Mouse (Mus musculus) heart, postnatal 4 days (tissue): ENCODE measurements at regions not wholly inside any gene's neighbourhood (a gene's known extent, or its start where the extent isn't known, plus 50 kb on each side); places are given as distances from the start of the nearest gene placed in this dataset.

ENCODE experiments used
- DNase-seq: peaks from one replicate; pipeline ENCODE4 v3.0.0; 2021

DNA sequence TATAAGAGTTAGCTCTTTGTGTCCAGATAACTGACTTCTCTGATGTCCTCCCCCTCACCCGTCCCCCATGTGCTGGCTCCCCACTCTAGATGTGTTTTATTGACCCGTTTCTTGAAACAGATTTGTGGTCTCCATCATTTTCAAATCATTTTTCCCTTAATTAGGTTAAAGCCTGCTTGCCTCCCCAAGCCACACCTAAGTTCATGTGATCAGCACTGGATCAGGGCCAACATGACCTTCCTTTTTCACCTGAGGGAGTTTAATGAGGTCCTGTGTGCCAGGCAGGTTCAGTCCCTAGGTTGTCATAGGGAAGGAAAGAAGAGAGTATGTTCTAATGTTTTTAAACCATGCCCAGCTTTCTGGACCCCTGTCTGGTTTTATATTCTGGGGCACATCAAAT, 390.9 kb upstream of the Slc35b3 start:
- DNase-seq = no peak

GRCm38 (mm10) chr13:39350668-39351067, 390.0 kb upstream of the Slc35b3 start:
- no peak for DNase-seq

GRCm38 (mm10) chr13:39347761-39348160, 387.1 kb upstream of the Slc35b3 start:
- no peak for DNase-seq

- DNase-seq = no peak
These were observed 374.2 kb upstream of the Slc35b3 start for GRCm38 (mm10) chr13:39334874-39335273.

- DNase-seq = no peak
These were observed 369.1 kb upstream of the Slc35b3 start for GRCm38 (mm10) chr13:39329794-39330193.

- DNase-seq = no peak
These were observed 365.5 kb upstream of the Slc35b3 start for GRCm38 (mm10) chr13:39326176-39326575.

GRCm38 (mm10) chr13:39321111-39321510, 360.4 kb upstream of the Slc35b3 start:
- no peak for DNase-seq

DNA sequence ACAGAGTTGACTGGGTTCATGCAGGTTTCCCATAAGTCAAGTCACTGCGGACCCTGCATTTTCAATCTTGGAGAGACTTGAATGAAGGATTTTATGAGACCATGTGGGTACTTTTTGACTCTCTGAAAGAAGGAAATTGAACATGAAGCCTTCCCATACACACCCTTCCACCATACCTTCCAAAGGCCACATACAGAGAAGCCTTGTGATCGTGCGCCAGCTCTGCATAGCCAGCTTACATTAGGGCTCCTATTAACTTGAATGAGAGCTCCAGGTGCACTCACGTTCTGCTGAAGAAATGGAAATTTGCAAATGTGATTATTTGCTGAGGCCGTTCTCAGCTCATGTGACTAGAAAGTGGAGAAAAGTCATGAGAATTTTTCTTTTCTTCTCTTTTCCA, 349.1 kb upstream of the Slc35b3 start:
- DNase-seq = no peak

- peak; percentile 50 for DNase-seq
These were observed 347.2 kb upstream of the Slc35b3 start for GRCm38 (mm10) chr13:39307845-39308244.

- DNase-seq = no peak
These were observed 346.2 kb upstream of the Slc35b3 start for GRCm38 (mm10) chr13:39306851-39307250.

DNA sequence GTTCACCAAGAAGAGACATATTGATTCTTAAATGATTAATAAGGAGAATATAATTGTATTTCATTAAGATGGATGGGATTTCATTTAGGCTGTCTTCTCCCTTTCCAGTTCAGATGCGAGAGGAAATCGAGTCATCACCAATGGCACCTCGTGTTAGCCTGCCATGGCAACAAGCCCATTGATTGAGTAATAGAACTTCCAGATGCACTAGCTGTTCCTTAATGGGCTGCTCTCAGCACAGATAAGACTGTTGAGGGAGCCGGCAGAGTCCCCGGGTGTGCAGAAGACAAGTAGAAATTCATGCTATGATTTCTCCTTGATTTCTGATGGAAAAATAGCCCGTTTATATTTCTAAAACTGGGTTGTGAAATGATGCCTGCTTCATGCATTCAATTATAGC, 336.5 kb upstream of the Slc35b3 start:
- DNase-seq = no peak

DNA sequence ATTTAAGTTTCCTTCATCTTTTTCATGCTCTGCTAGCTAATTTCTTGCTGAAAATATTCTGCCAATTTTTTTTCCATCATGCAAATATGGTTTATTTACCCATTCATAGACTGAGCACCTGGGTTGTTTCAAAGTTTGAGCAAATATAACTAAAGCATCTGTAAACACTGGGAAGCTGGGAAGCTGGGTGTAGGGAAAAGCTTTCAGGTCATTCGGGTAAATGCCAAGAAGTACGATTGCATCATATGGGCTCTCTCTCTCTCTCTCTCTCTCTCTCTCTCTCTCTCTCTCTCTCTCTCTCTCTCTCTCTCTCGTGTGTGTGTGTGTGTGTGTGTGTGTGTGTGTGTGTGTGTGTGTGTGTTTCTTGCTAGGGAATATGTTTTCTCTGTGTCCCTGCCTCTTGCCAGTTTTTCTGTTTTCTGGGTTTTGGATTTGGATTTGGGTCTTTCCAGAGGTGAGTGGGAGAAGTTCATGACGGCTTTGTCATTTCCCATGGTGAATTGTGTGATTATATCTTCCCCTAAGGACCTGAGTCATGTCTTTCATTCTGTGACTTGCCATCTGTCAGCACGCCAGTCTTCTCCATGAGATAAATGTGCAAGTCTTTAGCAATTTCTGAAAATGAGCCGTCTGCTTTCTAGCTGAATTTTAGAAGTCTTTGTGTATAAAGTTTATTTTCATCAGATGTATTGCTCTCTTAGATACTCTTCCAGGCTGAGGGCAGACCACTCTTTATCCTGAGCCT, 329.7 kb upstream of the Slc35b3 start:
- no peak for DNase-seq

- DNase-seq = no peak
These were observed 321.6 kb upstream of the Slc35b3 start for GRCm38 (mm10) chr13:39282272-39282671.

GRCm38 (mm10) chr13:39278101-39278500, 317.4 kb upstream of the Slc35b3 start:
- DNase-seq = peak; percentile 30

DNA sequence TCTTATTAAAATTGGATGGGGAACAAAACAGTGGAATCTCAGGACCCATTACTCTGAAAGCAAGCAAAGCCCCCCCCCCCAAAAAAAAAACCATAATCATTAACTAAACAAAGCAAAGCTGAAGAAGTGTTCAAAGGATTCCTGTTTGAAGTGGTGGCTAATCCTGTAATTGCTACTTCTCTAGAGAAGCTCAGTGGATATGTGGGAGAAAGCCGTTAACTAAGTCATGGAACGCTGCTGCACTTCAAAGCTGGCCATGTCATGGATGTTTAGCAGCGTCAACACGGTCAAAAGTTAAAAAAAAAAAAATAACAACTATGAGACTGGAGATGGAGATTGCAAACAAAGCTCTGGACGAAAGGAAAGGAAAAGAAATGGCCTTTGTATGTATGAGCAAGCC, 305.3 kb upstream of the Slc35b3 start:
- DNase-seq = no peak

- no peak for DNase-seq
These were observed 296.0 kb upstream of the Slc35b3 start for GRCm38 (mm10) chr13:39256708-39257107.

- DNase-seq = no peak
These were observed 294.7 kb upstream of the Slc35b3 start for GRCm38 (mm10) chr13:39255338-39255737.

DNA sequence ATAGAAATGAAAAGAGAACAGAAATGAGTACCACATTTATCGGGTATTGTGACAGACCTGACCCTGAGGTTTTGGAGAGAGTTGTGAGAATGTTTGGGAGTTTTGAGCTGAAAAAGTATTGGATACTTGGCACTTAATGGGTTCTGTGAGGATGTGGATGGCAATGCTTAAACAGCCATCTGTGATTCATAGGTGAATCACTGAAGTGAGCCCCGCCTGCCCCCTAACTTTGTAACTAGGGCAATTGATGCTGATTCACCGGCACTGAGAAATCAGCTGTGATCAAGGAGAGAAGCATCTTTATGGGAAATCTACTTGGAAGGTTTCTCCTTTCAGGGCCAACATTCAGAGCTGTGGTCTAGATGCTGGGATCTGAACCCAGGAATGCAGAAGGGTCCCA, 291.9 kb upstream of the Slc35b3 start:
- DNase-seq = no peak

DNA sequence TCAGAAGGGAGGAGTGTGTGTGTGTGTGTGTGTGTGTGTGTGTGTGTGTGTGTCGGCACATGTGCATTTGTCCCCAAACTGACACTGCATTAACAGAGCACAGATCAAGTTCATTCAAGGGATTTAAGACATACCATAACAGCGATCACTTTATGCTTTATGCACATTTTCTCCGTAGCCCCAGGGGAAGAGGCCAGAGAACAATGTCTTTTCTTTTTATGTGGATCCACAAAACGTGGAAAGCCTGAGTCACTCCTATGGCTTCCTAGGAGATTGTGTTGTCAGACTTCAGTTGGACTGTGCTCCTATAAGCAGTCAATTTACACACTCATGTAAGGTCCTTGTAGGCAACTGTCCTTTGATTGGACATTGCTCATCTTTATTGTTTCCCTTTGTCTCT, 289.4 kb upstream of the Slc35b3 start:
- DNase-seq = no peak

DNA sequence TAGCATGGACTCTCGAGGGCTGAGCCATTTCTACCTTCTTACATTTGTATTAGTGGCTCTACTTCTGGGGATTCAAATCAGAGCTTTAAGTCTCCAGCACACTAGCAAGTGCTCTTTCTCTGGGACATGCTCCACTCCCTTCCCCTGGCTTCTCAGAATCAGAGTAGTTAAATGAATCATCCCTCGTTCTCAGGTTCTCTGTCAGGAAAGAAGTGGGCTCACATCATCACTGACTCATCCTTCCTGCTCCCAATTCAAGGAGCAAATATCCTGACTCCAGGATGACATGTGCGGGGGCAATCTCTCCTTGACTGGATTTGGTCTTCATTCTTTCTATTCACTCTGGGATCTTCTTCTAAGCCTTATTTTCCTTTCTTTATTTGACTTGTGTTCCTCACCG, 266.2 kb upstream of the Slc35b3 start:
- DNase-seq = no peak

- DNase-seq = no peak
These were observed 265.0 kb upstream of the Slc35b3 start for GRCm38 (mm10) chr13:39225651-39226050.

DNA sequence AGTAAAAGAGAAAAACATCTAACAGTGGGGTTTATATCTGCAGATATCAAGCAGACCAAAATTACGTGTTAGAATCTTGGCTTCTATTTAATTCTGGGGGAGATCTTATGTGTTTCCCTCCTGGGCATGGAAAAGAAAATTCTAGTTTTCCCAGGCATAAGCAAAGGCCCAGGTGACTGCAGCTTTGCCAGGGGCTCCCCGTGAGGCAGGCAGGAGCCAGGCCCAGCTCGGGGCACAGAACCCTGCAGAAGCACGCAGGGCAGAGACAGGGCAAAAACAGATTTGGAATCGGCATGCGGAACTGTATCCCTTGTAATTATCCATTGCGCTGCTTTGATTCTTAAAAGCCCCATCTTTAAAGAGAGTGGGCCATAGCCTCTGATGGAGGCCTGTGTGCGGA, 250.4 kb upstream of the Slc35b3 start:
- DNase-seq = no peak

- peak; percentile 6 for DNase-seq
These were observed 223.1 kb upstream of the Slc35b3 start for GRCm38 (mm10) chr13:39183715-39184179.

GRCm38 (mm10) chr13:39161980-39162379, 201.3 kb upstream of the Slc35b3 start:
- no peak for DNase-seq

DNA sequence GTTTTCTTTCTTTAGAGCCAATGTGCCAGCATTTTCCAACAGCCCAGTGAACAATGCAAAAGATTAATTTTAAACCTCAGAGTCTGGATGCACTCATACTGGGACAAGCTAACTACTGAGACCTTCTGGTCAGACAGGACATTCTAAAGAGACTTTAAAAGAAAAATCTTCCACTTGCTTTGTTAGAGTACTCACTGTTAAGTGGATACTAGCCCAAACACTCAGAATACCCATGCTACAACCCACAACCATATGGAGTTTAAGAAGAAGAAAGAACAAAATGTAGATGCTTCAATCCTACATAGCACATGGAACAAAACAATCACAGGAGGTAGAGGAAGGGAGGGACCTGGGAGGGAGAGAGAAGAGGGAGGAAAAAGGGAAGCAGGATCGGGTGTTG, 167.3 kb upstream of the Slc35b3 start:
- DNase-seq = no peak
